Mouse (Mus musculus) adipose tissue, adult 10 weeks (tissue): ENCODE data around the gene Olfr354. TPM values are rescaled to one million over a fixed set of nuclear protein-coding genes. Genes with fewer than 3 reads are reported as not detected.

Experiments used
- polyA plus RNA-seq: library from polyadenylated mRNA; stranded (reverse); fragments of 350-450 nt; fragmentation: Illumina TruSeq; extraction: RNeasy Lipid Tissue Mini Kit (QIAGEN cat#74804); gene quantifications from one replicate; pipeline ENCODE4 v1.2.3, GENCODE M21; 2014; ENCODE audit warnings: low read depth, low replicate concordance

Gene Olfr354
- polyA plus RNA-seq = not detected

DNA sequence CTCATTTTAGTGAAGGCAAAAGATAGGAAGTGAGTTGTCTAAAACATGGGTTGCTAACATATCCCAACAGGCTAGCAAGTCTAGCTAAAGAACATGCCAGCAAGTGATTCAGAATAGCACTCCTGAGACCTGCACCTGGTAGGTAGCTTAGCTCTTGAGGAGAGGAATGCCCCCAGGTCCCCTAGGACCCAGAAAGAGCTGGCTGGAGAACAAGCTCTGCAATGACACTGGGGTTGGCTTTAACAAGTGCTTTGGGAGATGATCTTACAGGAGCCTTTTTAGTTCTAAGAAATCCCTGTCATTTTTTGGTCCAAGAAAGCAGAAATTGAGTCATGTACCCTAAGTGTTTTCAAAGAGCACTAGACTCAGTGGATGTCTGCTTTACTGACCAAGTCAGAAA is at the start of gene Olfr354:
Olfr354 (plus strand) TSS at position 301 of the 400 bp plus-strand sequence.

DNA sequence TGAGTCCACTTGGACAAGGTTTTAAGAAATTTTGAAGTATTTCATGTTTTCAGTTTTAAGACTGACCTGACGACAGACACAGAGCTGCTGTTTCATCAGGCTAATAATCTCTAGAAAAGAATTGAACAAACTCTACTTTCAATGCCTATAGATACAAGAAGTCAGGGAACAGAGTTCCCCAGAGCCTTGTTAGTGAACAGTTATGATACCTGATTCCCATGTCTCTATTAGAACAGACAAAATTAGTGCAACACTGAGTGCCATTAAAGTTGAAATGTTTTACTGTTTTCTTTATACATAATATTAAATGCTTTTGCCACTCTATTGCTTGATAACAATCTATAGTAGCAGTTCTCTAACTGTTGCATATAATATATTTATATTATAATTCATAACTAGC is 42.9 kb upstream of the Olfr354 start, which contains the start of gene Olfr351:
Olfr351 (minus strand) TSS at position 101 of the 400 bp plus-strand sequence.

DNA sequence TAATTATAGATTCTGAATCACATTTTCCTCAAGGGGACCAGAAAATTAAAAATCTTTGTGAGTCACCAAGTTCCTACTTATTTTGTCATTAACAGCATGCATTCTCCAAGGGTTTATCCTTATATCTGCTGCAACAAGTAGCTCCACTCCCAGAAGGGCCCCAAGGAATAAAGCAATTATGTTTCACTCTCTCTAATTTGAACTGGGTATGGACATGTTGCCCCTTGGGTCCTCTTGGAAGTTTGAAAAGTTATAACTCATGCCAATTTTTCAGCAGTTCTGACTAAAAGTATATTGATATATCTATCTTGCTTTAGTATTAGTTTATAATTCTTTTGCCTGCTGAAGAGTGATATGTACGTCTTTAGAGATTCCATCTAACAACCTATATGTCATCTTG is 37.3 kb upstream of the Olfr354 start, which contains the start of gene Olfr352:
Olfr352 (plus strand) TSS at position 301 of the 400 bp plus-strand sequence.

DNA sequence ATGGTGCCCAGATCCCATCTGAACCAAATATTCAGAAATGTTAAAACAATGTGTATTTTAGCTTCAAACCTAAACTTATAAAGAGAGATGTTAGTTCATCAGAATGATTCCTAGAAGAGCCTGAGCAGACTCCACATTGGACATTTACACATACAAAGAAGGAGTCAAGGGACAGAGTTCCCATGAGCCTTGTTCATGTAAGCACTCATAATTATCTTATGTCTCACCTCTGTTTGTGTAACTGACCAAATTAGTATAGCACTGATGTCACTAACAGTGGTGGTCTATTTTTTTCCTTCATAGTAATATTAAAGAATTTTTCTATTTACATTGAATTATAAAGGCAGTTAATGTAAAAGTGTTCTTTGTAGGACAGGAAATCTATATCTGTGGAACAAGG is 12.6 kb upstream of the Olfr354 start, which contains the start of gene Olfr353:
Olfr353 (minus strand) TSS at position 101 of the 400 bp plus-strand sequence.

DNA sequence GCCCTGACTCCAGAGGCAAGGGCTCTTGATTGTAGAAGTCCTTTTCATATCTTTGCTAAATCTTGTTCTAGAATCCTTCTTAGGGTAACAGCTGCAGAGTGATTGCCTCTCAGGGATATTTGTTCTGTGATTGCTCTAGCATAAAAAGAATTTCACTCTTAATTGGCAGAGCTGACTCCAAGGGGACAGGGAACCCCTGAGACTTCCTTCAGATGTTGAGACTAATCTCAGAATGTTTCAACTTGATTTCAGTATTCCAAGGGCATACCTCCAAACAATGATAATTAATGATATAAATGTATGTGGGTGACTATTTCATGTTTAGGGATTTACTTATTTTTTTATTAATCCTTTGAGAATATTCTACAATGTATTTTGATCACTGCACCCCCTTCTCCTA is 23.3 kb downstream of the Olfr354 start, which contains the start of gene Olfr355:
Olfr355 (minus strand) TSS at position 101 of the 400 bp plus-strand sequence.

DNA sequence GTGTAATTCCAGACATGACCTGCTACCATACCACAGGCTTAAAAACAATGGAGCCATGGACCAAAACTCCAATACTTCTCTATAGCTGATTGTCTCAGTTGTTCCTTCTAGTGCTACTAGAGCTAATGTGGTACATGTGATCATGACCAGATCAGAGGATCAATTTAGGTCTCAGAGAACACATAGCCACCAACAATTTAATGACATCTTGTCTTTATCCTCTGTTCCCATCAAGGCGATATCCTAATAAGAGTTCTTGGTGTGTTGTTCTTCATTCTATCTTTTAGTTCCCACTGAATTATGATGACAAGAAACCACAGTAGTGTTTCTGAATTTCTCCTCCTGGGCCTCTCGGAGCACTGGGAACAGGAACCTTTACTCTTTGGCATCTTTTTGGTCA is 31.3 kb downstream of the Olfr354 start, which contains the start of gene Olfr356:
Olfr356 (plus strand) TSS at position 301 of the 400 bp plus-strand sequence.

Other genes with a start within 250 kb of the Olfr354 start
- not detected for gene Olfr346, start 219.9 kb upstream of the Olfr354 start, polyA plus RNA-seq
- not detected for gene Olfr347, start 173.8 kb upstream of the Olfr354 start, polyA plus RNA-seq
- gene Olfr348, start 121.4 kb upstream of the Olfr354 start, polyA plus RNA-seq = not detected
- not detected for gene Olfr50, start 115.1 kb upstream of the Olfr354 start, polyA plus RNA-seq
- not detected for gene Olfr3, start 88.6 kb upstream of the Olfr354 start, polyA plus RNA-seq
- not detected for gene Olfr350, start 59.4 kb upstream of the Olfr354 start, polyA plus RNA-seq
- not detected for gene Olfr351, start 43.0 kb upstream of the Olfr354 start, polyA plus RNA-seq
- not detected for gene Olfr352, start 37.2 kb upstream of the Olfr354 start, polyA plus RNA-seq
- gene Olfr353, start 12.7 kb upstream of the Olfr354 start, polyA plus RNA-seq = not detected
- not detected for gene Olfr355, start 23.2 kb downstream of the Olfr354 start, polyA plus RNA-seq
- gene Olfr356, start 31.4 kb downstream of the Olfr354 start, polyA plus RNA-seq = not detected
- not detected for gene Olfr357, start 88.1 kb downstream of the Olfr354 start, polyA plus RNA-seq
- gene Olfr358, start 103.7 kb downstream of the Olfr354 start, polyA plus RNA-seq = not detected
- not detected for gene Olfr360, start 160.1 kb downstream of the Olfr354 start, polyA plus RNA-seq
- not detected for gene Olfr361, start 183.6 kb downstream of the Olfr354 start, polyA plus RNA-seq
- not detected for gene Olfr362, start 212.2 kb downstream of the Olfr354 start, polyA plus RNA-seq
- gene Olfr364-ps1, start 233.6 kb downstream of the Olfr354 start, polyA plus RNA-seq = not detected